Mouse (Mus musculus) ES-Bruce4 (cell line): ENCODE measurements around the gene Pla2g16. TPM values are rescaled to one million over a fixed set of nuclear protein-coding genes. Genes with fewer than 3 reads are reported as not detected.
A peak's percentile ranks its signal among the peaks of the same experiment; 100 is the strongest.

Experiments
- H3K27ac ChIP-seq: 2 replicates; pipeline ENCODE4 v1.5.1; 2012; ENCODE audit warnings: low read length, inconsistent platforms; ENCODE audit not compliant: insufficient read depth
- H3K27me3 ChIP-seq: 2 replicates; pipeline ENCODE4 v1.6.1; 2012; ENCODE audit warnings: mild to moderate bottlenecking, low read length, inconsistent platforms; ENCODE audit not compliant: control insufficient read depth, poor library complexity, insufficient read depth, severe bottlenecking
- H3K36me3 ChIP-seq: 2 replicates; pipeline ENCODE4 v1.6.1; 2012; ENCODE audit warnings: inconsistent platforms, mild to moderate bottlenecking, low read length, moderate library complexity; ENCODE audit not compliant: control insufficient read depth, poor library complexity, insufficient read depth, severe bottlenecking
- H3K4me1 ChIP-seq: one replicate; pipeline ENCODE4 v1.8.1; 2011; ENCODE audit warnings: low read length; ENCODE audit not compliant: control insufficient read depth, insufficient read depth
- H3K4me3 ChIP-seq: 2 replicates; pipeline ENCODE4 v1.5.1; 2011; ENCODE audit warnings: low read depth, mild to moderate bottlenecking, low read length
- H3K9ac ChIP-seq: 2 replicates; pipeline ENCODE4 v1.6.1; 2012; ENCODE audit warnings: low read depth, mild to moderate bottlenecking, inconsistent platforms; ENCODE audit not compliant: poor library complexity, severe bottlenecking
- H3K9me3 ChIP-seq: replicated peaks from 2 replicates; pipeline ENCODE4 v1.6.1; 2012; ENCODE audit warnings: mild to moderate bottlenecking, low read length, inconsistent platforms; ENCODE audit not compliant: control insufficient read depth, poor library complexity, insufficient read depth, severe bottlenecking
- CTCF ChIP-seq: IDR thresholded peaks from one replicate; pipeline ENCODE4 v1.8.1; 2011; ENCODE audit warnings: low read depth, low read length
- EP300 ChIP-seq: IDR thresholded peaks from 2 replicates; pipeline ENCODE4 v1.6.1; 2011; ENCODE audit warnings: low read depth, low read length; ENCODE audit not compliant: insufficient read depth
- POLR2A ChIP-seq: IDR thresholded peaks from one replicate; pipeline ENCODE4 v1.8.1; 2011; ENCODE audit warnings: low read length; ENCODE audit not compliant: insufficient read depth
- polyA plus RNA-seq: library from polyadenylated mRNA; stranded (reverse); fragments of >200 nt; gene quantifications from 2 replicates; pipeline ENCODE4 v1.2.4, GENCODE M21; 2011; ENCODE audit warnings: low read depth; ENCODE audit not compliant: missing spikeins, insufficient read depth, insufficient read length

Pla2g16 gene
- polyA plus RNA-seq, 1 experiment, result 10.5 TPM

DNA sequence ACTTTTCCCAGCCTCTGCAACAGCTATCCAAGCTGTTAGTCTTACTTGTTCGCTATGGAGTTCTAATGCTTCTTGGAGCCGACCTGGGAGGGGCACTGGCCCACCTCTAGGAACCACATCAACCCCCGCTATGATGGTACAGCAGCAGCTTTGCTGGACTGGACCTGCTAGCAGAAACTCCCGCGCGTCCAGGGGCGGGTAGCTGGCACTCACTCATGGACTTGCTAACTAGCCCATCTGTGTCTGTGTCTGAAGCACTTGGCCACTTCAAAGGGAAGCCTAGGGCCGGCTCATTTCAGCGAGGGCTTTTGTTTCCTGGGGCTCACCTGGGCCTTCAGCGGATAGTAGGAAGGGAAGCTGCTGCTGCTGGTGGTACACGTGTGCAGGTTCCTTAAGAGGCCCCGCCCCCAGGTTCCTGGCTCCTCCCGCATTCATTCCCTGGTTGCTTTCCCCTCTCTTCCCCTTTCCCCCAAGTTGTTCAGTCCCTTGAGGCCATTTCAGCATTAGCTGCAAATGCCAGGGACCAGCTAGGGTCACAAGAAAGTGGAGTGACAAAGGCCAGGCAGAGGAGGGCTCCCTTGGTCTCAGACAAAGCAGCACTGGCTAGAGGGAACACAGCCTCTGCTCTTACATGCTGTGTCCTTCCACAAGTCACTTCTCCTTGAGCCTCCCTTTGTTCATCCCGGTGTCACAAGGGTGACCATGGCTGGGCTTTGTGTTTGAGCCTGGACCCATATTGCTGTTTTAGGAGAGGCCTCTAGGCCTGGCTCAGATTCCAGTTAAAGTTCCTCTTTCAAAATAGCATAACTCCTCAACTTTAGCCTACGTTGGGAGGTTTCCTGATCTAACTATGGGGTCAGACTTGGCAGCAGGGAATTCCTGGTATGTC, 49.8 kb downstream of the Pla2g16 start, which contains the start of gene Lgals12:
Gene Lgals12, minus strand, starts transcription at position 393 of the 889 bp plus-strand sequence.
- TF ChIP-seq EP300 (no peak), POLR2A (no peak), CTCF (no peak)

GRCm38 (mm10) chr19:7607690-7608201, 50.5 kb downstream of the Pla2g16 start:
- peaks cover 3% of the 10 kb centered on the region for H3K4me1 ChIP-seq
- no peaks in the 10 kb centered on the region for H3K27me3 ChIP-seq
- H3K4me3 ChIP-seq, result 0 out of 2 replicates have a peak overlapping the region, but pooled peaks have one; percentile 6
- H3K36me3 ChIP-seq, result no peaks in the 10 kb centered on the region
- TF ChIP-seq EP300, result no peak
- TF ChIP-seq POLR2A, result no peak
- no peak for TF ChIP-seq CTCF
- no peaks in the 10 kb centered on the region for H3K9me3 ChIP-seq
- no peak overlapping the region for H3K27ac ChIP-seq
- H3K9ac ChIP-seq, result no peak overlapping the region

More for the DNA sequence above, 49.8 kb downstream of the Pla2g16 start, which contains the start of gene Lgals12:
- peak within 1 kb of the TSS; percentile 42 for H3K4me3 ChIP-seq
- no peak within 1 kb of the TSS for H3K27ac ChIP-seq
- peaks cover 3% of the 10 kb centered on the region for H3K4me1 ChIP-seq
- H3K36me3 ChIP-seq, result no peaks in the 10 kb centered on the region
- H3K9ac ChIP-seq, result no peak within 1 kb of the TSS
- H3K27me3 ChIP-seq, result no peaks in the 10 kb centered on the region
- H3K9me3 ChIP-seq, result no peaks in the 10 kb centered on the region

GRCm38 (mm10) chr19:7611942-7612757, 54.9 kb downstream of the Pla2g16 start, which contains the start of gene Hrasls5:
Hrasls5 (plus strand) TSS chr19:7612541.
- H3K9me3 ChIP-seq, result no peaks in the 10 kb centered on the region
- H3K9ac ChIP-seq, result peak within 1 kb of the TSS; percentile 43; the same call in 1 of the 2 replicates
- no peaks in the 10 kb centered on the region for H3K36me3 ChIP-seq
- peak within 1 kb of the TSS; percentile 41 for H3K4me3 ChIP-seq
- TF ChIP-seq POLR2A, result no peak
- TF ChIP-seq CTCF, result peak; percentile 47
- no peaks in the 10 kb centered on the region for H3K27me3 ChIP-seq
- peaks cover 2% of the 10 kb centered on the region for H3K4me1 ChIP-seq
- no peak within 1 kb of the TSS for H3K27ac ChIP-seq

- no peak overlapping the region for H3K27ac ChIP-seq
- H3K9me3 ChIP-seq, result no peaks in the 10 kb centered on the region
- H3K27me3 ChIP-seq, result no peaks in the 10 kb centered on the region
- TF ChIP-seq CTCF (no peak), EP300 (no peak), POLR2A (no peak)
- no peaks in the 10 kb centered on the region for H3K36me3 ChIP-seq
- H3K4me3 ChIP-seq, result no peak overlapping the region
- no peaks in the 10 kb centered on the region for H3K4me1 ChIP-seq
- no peak overlapping the region for H3K9ac ChIP-seq
These were observed 55.9 kb downstream of the Pla2g16 start for GRCm38 (mm10) chr19:7613151-7613550.

GRCm38 (mm10) chr19:7616231-7616930, 59.1 kb downstream of the Pla2g16 start:
- Histone ChIP-seq H3K9ac (no peak overlapping the region), H3K9me3 (no peaks in the 10 kb centered on the region), H3K4me3 (no peak overlapping the region), H3K36me3 (no peaks in the 10 kb centered on the region), H3K4me1 (no peaks in the 10 kb centered on the region), H3K27ac (no peak overlapping the region), H3K27me3 (no peaks in the 10 kb centered on the region)
- TF ChIP-seq EP300 (no peak), CTCF (no peak), POLR2A (no peak)
